In the genomic region with DNA sequence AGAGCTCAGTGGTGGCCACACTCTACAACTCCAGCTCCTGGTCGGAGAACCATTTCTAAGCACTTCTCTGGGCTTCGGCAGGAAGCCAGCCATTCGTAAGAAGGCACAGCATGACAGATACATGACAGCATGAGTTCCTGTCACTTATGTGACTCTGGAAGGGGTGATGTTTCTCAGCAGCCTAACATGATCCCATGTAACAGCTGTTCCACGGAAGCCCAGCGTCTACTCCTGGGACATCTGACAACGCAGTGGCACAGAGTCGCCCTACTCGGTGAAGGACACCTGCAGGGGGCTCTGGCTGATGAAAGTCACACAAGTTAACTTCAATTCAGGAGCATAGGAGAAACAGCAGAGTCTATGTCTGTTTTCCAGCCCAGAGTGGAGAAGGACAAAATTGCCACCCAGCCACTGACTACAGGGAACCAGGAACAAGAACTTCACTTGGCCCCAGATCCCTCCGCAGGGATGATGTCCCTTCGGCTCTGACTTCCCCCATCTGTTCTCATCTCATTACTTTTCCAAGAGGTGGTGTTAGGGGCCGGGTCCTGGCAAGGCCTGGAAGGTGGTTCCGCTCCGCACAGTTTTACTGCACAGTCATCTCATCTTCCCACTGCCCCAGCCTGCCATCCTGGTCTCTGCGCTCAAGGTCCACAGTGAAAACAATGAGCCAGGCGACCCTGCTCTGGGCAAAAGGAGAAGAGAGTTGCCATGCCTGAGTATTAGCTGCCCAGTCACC, we compare ENCODE assay signal across 10 mouse cellular contexts. TPM values are rescaled to one million over a fixed set of nuclear protein-coding genes. Genes with fewer than 3 reads are reported as not detected.
DNase-seq lines count a peak whose midpoint lies in the region; ATAC-seq lines count a peak whose summit lies in the region.
"Had no signal": no experiment of that assay in that cellular context is flagged by ENCODE, and none has a peak within 500 bp of the region (broad histone marks: within the 10 kb centered on the region; RNA-seq: fewer than 3 reads in every experiment).

No protein-coding gene starts in this region.

- H3K27me3 ChIP-seq in heart, embryonic 15.5 days = no peaks in the 10 kb centered on the region
- H3K27me3 ChIP-seq in hindbrain, embryonic 16.5 days (replicated peaks; ENCODE audit: control insufficient read depth, insufficient read depth, low read length) = no peaks in the 10 kb centered on the region

- no peak overlapping the region for H3K9ac ChIP-seq in heart, embryonic 15.5 days
- no peak overlapping the region for H3K9ac ChIP-seq in hindbrain, embryonic 16.5 days (ENCODE audit: low read depth, low read length)

- H3K27ac ChIP-seq in heart, embryonic 15.5 days = peak overlapping the region; percentile 70
- peak overlapping the region; percentile 4 for H3K27ac ChIP-seq in hindbrain, embryonic 16.5 days (ENCODE audit: low read depth, low read length)

- WGBS in heart, embryonic 15.5 days = 77% methylated on average over 15 of the region's 15 CpGs
- 62% methylated on average over 15 of the region's 15 CpGs for WGBS in hindbrain, embryonic 16.5 days

- no peaks in the 10 kb centered on the region for H3K36me3 ChIP-seq in heart, embryonic 15.5 days
- no peaks in the 10 kb centered on the region for H3K36me3 ChIP-seq in hindbrain, embryonic 16.5 days (ENCODE audit: control insufficient read depth, insufficient read depth, low read length)

- H3K4me2 ChIP-seq in heart, embryonic 15.5 days = peak overlapping the region; percentile 10
- H3K4me2 ChIP-seq in hindbrain, embryonic 16.5 days (ENCODE audit: low read length) = 0 out of 2 replicates have a peak overlapping the region, but pooled peaks have one; percentile 6

- no peak overlapping the region for H3K4me3 ChIP-seq in heart, embryonic 15.5 days
- no peak overlapping the region for H3K4me3 ChIP-seq in hindbrain, embryonic 16.5 days (ENCODE audit: low read length)

- DNase-seq in cerebellum, adult 9-11 months = peak; percentile 54
- DNase-seq in cerebellum, postnatal 4 days (ENCODE audit: low spot score in 2 of 2) = no peak
- DNase-seq in heart, adult 9 months (ENCODE audit: low spot score in 2 of 2) = no peak
- peak; percentile 36 for DNase-seq in left cerebral cortex, postnatal 4 days
- no peak for DNase-seq in left cerebral cortex, adult 18-20 months (ENCODE audit: low spot score in 2 of 2)
- no peak for DNase-seq in gastrocnemius, postnatal 36 days

- 0 out of 2 replicates have a peak, but pooled peaks have one; percentile 18 for ATAC-seq in heart, embryonic 15.5 days (replicated peaks; ENCODE audit: insufficient number of reproducible peaks, insufficient read depth, low FRiP score, low read depth)
- peak; percentile 48 for ATAC-seq in hindbrain, embryonic 16.5 days
- ATAC-seq: activated CD4-positive, CD25-positive, alpha-beta regulatory T cell, adult 4 months had no signal

- peaks cover 50% of the 10 kb centered on the region for H3K4me1 ChIP-seq in heart, embryonic 15.5 days (replicated peaks)
- H3K4me1 ChIP-seq in hindbrain, embryonic 16.5 days (ENCODE audit: control insufficient read depth, insufficient read depth, low read depth, low read length) = peaks cover 16% of the 10 kb centered on the region

- intact Hi-C loops in left cerebral cortex, postnatal 4 days (cut with DNase I) = no loop called here
- intact Hi-C loops in gastrocnemius, postnatal 36 days (cut with DNase I) = no loop called here

- H3K9me3 ChIP-seq in heart, embryonic 15.5 days (replicated peaks) = no peaks in the 10 kb centered on the region
- H3K9me3 ChIP-seq in hindbrain, embryonic 16.5 days (ENCODE audit: control insufficient read depth, low read length) = no peaks in the 10 kb centered on the region
- H3K9me3 ChIP-seq: G1E had no signal

RNA-seq across cellular contexts. Expression of gene Usp46, which starts 15.9 kb away (rescaled TPM):
- polyA plus RNA-seq in heart, embryonic 15.5 days (2015; fragmentation: Nextera tagmentation; extraction: Ambion mirVana) = 25.6 and 26.9 TPM in 2 replicates
- 100 to 1,000 TPM; 111 to 115 TPM for total RNA-seq in left cerebral cortex, postnatal 4 days (2021)
- 100 to 1,000 TPM; 128 to 129 TPM for total RNA-seq in left cerebral cortex, adult 18-20 months (2021)
- 37.7 and 40.6 TPM in 2 replicates for polyA plus RNA-seq in hindbrain, embryonic 16.5 days (2015; fragmentation: Nextera tagmentation; extraction: Ambion mirVana)
- total RNA-seq in gastrocnemius, postnatal 36 days (2021) = 10 to 100 TPM in 1 of 2 experiments, 1 to 10 TPM in 1; 8.2 to 13.0 TPM

Comparison
In these comparisons a context has a peak if more than half of its experiments do, and no peak if none do; other contexts are left out.
1. DNase-seq: peak in cerebellum, adult 9-11 months (single experiment) and left cerebral cortex, postnatal 4 days (single experiment); none in cerebellum, postnatal 4 days (0 of 2), heart, adult 9 months (0 of 2), left cerebral cortex, adult 18-20 months (0 of 2) and gastrocnemius, postnatal 36 days (0 of 2).
2. RNA of gene Usp46, which starts 15.9 kb away (total RNA-seq): 128 to 129 TPM in left cerebral cortex, adult 18-20 months and 111 to 115 TPM in left cerebral cortex, postnatal 4 days; 8.2 to 13.0 TPM in gastrocnemius, postnatal 36 days; every median in the first group is over 4 times any median in the second.